In genomic region chr4:12506851-12507551, GRCm38 (mm10) we compare ENCODE assay signal across 11 mouse cellular contexts.
DNase-seq lines count a peak whose midpoint lies in the region; ATAC-seq and TF ChIP-seq lines count a peak whose summit lies in the region.
"Had no signal": no experiment of that assay in that cellular context is flagged by ENCODE, and none has a peak within 500 bp of the region (broad histone marks: within the 10 kb centered on the region; RNA-seq: fewer than 3 reads in every experiment).

No protein-coding gene starts in this region.

- TF ChIP-seq EP300 in heart, postnatal 0 days (IDR thresholded peaks at IDR 0.05; ENCODE audit: low read depth) = no peak

- peaks cover 10% of the 10 kb centered on the region; the same call in 1 of the 2 replicates for H3K4me1 ChIP-seq in heart, postnatal 0 days (ENCODE audit: control insufficient read depth, insufficient read depth)
- peaks cover 21% of the 10 kb centered on the region for H3K4me1 ChIP-seq in embryonic facial prominence, embryonic 15.5 days
- H3K4me1 ChIP-seq in limb, embryonic 14.5 days (ENCODE audit: control insufficient read depth, insufficient read depth, low read length) = peaks cover 19% of the 10 kb centered on the region
- H3K4me1 ChIP-seq: liver, embryonic 15.5 days had no signal

- H3K36me3 ChIP-seq in heart, postnatal 0 days (replicated peaks; ENCODE audit: control insufficient read depth, insufficient read depth, low read length) = no peaks in the 10 kb centered on the region
- no peaks in the 10 kb centered on the region for H3K36me3 ChIP-seq in embryonic facial prominence, embryonic 15.5 days
- no peaks in the 10 kb centered on the region for H3K36me3 ChIP-seq in limb, embryonic 14.5 days (ENCODE audit: control insufficient read depth, insufficient read depth, low read length)
- H3K36me3 ChIP-seq: G1E; liver, embryonic 15.5 days had no signal

- 0 out of 2 replicates have a peak overlapping the region, but pooled peaks have one; percentile 25 for H3K4me2 ChIP-seq in heart, postnatal 0 days (ENCODE audit: low read depth, low read length)
- H3K4me2 ChIP-seq in embryonic facial prominence, embryonic 15.5 days (replicated peaks) = peak overlapping the region; percentile 10; the same call in 1 of the 2 replicates
- peak overlapping the region; percentile 23; the same call in 1 of the 2 replicates for H3K4me2 ChIP-seq in limb, embryonic 14.5 days (replicated peaks; ENCODE audit: low read depth, low read length, severe bottlenecking)
- H3K4me2 ChIP-seq: liver, embryonic 15.5 days had no signal

- 0 out of 2 replicates have a peak, but pooled peaks have one; percentile 19 for TF ChIP-seq CTCF in heart, postnatal 0 days (IDR thresholded peaks at IDR 0.05; ENCODE audit: low read depth)

- peak; percentile 18 for DNase-seq in heart, postnatal 0 days (ENCODE audit: low spot score)
- no peak for DNase-seq in heart, postnatal 36 days
- peak; percentile 46 for DNase-seq in brain, adult 2 months (ENCODE audit: low read depth, low spot score)
- DNase-seq in limb, embryonic 14.5 days (ENCODE audit: low spot score) = peak; percentile 81
- no peak for DNase-seq in adrenal gland, postnatal 36 days
- no peak for DNase-seq in kidney, adult 18-20 months
- no peak for DNase-seq in ovary, postnatal 14 days (ENCODE audit: low spot score)
- DNase-seq: thymus, adult 2 months had no signal

- no peak overlapping the region for H3K27ac ChIP-seq in heart, postnatal 0 days (ENCODE audit: low read depth)
- peak overlapping the region; percentile 55; the same call in 1 of the 2 replicates for H3K27ac ChIP-seq in embryonic facial prominence, embryonic 15.5 days (replicated peaks)
- no peak overlapping the region; the same call in 1 of the 2 replicates for H3K27ac ChIP-seq in limb, embryonic 14.5 days (replicated peaks; ENCODE audit: low read depth, low read length)
- H3K27ac ChIP-seq: liver, embryonic 15.5 days had no signal

- H3K9ac ChIP-seq in heart, postnatal 0 days (replicated peaks; ENCODE audit: low read depth, low read length) = no peak overlapping the region
- no peak overlapping the region for H3K9ac ChIP-seq in embryonic facial prominence, embryonic 15.5 days
- no peak overlapping the region for H3K9ac ChIP-seq in limb, embryonic 14.5 days (ENCODE audit: low read depth, low read length, severe bottlenecking)
- H3K9ac ChIP-seq: liver, embryonic 15.5 days had no signal

- peak; percentile 60 for ATAC-seq in heart, postnatal 0 days (ENCODE audit: insufficient read depth, low read depth)
- peak; percentile 73 for ATAC-seq in embryonic facial prominence, embryonic 15.5 days (ENCODE audit: insufficient number of reproducible peaks, low FRiP score, low TSS enrichment, low read depth)
- ATAC-seq in limb, embryonic 14.5 days (ENCODE audit: low FRiP score, low read depth) = peak; percentile 73; the same call in 1 of the 2 replicates

- H3K4me3 ChIP-seq in heart, postnatal 0 days (ENCODE audit: low read depth, low read length) = no peak overlapping the region
- H3K4me3 ChIP-seq in embryonic facial prominence, embryonic 15.5 days (replicated peaks) = no peak overlapping the region
- H3K4me3 ChIP-seq in limb, embryonic 14.5 days (replicated peaks; ENCODE audit: low read length) = no peak overlapping the region
- H3K4me3 ChIP-seq: liver, embryonic 15.5 days had no signal

- H3K27me3 ChIP-seq in heart, postnatal 0 days (ENCODE audit: control insufficient read depth, insufficient read depth, low read length) = no peaks in the 10 kb centered on the region
- H3K27me3 ChIP-seq in embryonic facial prominence, embryonic 15.5 days = no peaks in the 10 kb centered on the region
- no peaks in the 10 kb centered on the region for H3K27me3 ChIP-seq in limb, embryonic 14.5 days (ENCODE audit: control insufficient read depth, insufficient read depth, low read length)
- H3K27me3 ChIP-seq: liver, embryonic 15.5 days had no signal

- no peaks in the 10 kb centered on the region for H3K9me3 ChIP-seq in heart, postnatal 0 days (replicated peaks; ENCODE audit: control insufficient read depth, low read length)
- H3K9me3 ChIP-seq in embryonic facial prominence, embryonic 15.5 days (replicated peaks) = no peaks in the 10 kb centered on the region
- no peaks in the 10 kb centered on the region for H3K9me3 ChIP-seq in limb, embryonic 14.5 days (ENCODE audit: control insufficient read depth, low read length)
- H3K9me3 ChIP-seq: G1E; liver, embryonic 15.5 days had no signal

- 28% methylated on average over 8 of the region's 8 CpGs for WGBS in heart, postnatal 0 days
- WGBS in embryonic facial prominence, embryonic 15.5 days = 13% methylated on average over 8 of the region's 8 CpGs
- WGBS in limb, embryonic 14.5 days = 12% methylated on average over 8 of the region's 8 CpGs

- TF ChIP-seq POLR2A in limb, embryonic 14.5 days (IDR thresholded peaks at IDR 0.05; ENCODE audit: borderline replicate concordance, extremely low read depth, insufficient read depth, insufficient read length) = no peak

- intact Hi-C loops in heart, postnatal 36 days (cut with DNase I) = no loop called here

Comparison
In these comparisons a context has a peak if more than half of its experiments do, and no peak if none do; other contexts are left out.
1. DNase-seq: peak in heart, postnatal 0 days (single experiment), brain, adult 2 months (single experiment) and limb, embryonic 14.5 days (single experiment); none in heart, postnatal 36 days (0 of 2), adrenal gland, postnatal 36 days (0 of 2), kidney, adult 18-20 months (single experiment) and ovary, postnatal 14 days (single experiment).
2. Peak in every context shown above with its lines, with median percentiles within 50 percentile points of each other: ATAC-seq and H3K4me2 ChIP-seq.